Mouse (Mus musculus): Measurements from ENCODE around the gene Ifnk.

Gene Ifnk

GRCm38 (mm10) chr4:35187617-35188326, 35.9 kb downstream of the Ifnk start:
- DNase-seq (ENCODE audit: extremely low spot score, low read depth, low spot score) = no peak

GRCm38 (mm10) chr4:35189794-35190193, 37.9 kb downstream of the Ifnk start:
- no peak for DNase-seq (ENCODE audit: extremely low spot score, low read depth, low spot score)

- no peak for DNase-seq (ENCODE audit: extremely low spot score, low read depth, low spot score)
These were observed 40.9 kb downstream of the Ifnk start for GRCm38 (mm10) chr4:35192725-35193124.

GRCm38 (mm10) chr4:35201700-35202099, 49.8 kb downstream of the Ifnk start:
- no peak for DNase-seq (ENCODE audit: extremely low spot score, low read depth, low spot score)

All from hindlimb bud, embryonic 11.5 days (tissue).